Mouse (Mus musculus) liver, embryonic 12.5 days (tissue): ENCODE results near the gene Eif2b1. TPM values are rescaled to one million over a fixed set of nuclear protein-coding genes. Genes with fewer than 3 reads are reported as not detected.

Experiments
- ATAC-seq: fragments of 200-750 bp; cut with Nextera tagmentation; 2 replicates; pipeline ENCODE4 v1.8.0; 2017; ENCODE audit warnings: moderate number of reproducible peaks, mild to moderate bottlenecking, moderate library complexity
- H3K27ac ChIP-seq: fragments of 300-500 bp; sonication (generic); 2 replicates; pipeline ENCODE4 v1.5.1; 2016; ENCODE audit warnings: mild to moderate bottlenecking
- H3K27me3 ChIP-seq: fragments of 300-500 bp; sonication (generic); replicated peaks from 2 replicates; pipeline ENCODE4 v1.6.1; 2016; ENCODE audit warnings: mild to moderate bottlenecking, moderate library complexity
- H3K36me3 ChIP-seq: fragments of 300-500 bp; sonication (generic); 2 replicates; pipeline ENCODE4 v1.6.1; 2016; ENCODE audit warnings: mild to moderate bottlenecking, moderate library complexity
- H3K4me1 ChIP-seq: fragments of 300-500 bp; sonication (generic); 2 replicates; pipeline ENCODE4 v1.6.1; 2016
- H3K4me2 ChIP-seq: fragments of 300-500 bp; sonication (generic); 2 replicates; pipeline ENCODE4 v1.6.1; 2016; ENCODE audit warnings: mild to moderate bottlenecking, moderate library complexity
- H3K4me3 ChIP-seq: fragments of 300-500 bp; sonication (generic); 2 replicates; pipeline ENCODE4 v1.5.1; 2016; ENCODE audit warnings: mild to moderate bottlenecking, moderate library complexity
- H3K9ac ChIP-seq: fragments of 300-500 bp; sonication (generic); 2 replicates; pipeline ENCODE4 v1.6.1; 2016; ENCODE audit warnings: mild to moderate bottlenecking, moderate library complexity
- H3K9me3 ChIP-seq: fragments of 300-500 bp; sonication (generic); replicated peaks from 2 replicates; pipeline ENCODE4 v1.6.1; 2016; ENCODE audit warnings: mild to moderate bottlenecking, moderate library complexity
- WGBS: fragments of 180-500 bp; shearing (Covaris S2); methylation state at CpG from one replicate; pipeline ENCODE4 v1.1.7; 2016; ENCODE audit not compliant: insufficient replicate concordance; 5-methylcytosine and 5-hydroxymethylcytosine counted together
- polyA plus RNA-seq: library from polyadenylated mRNA; unstranded; fragments of >200 nt; fragmentation: Nextera tagmentation; extraction: Ambion mirVana; gene quantifications from 2 replicates; pipeline ENCODE4 v1.2.1, GENCODE M21; 2016

Eif2b1 gene
- polyA plus RNA-seq, 1 experiment from 2014 or later, result 80.1 TPM

DNA sequence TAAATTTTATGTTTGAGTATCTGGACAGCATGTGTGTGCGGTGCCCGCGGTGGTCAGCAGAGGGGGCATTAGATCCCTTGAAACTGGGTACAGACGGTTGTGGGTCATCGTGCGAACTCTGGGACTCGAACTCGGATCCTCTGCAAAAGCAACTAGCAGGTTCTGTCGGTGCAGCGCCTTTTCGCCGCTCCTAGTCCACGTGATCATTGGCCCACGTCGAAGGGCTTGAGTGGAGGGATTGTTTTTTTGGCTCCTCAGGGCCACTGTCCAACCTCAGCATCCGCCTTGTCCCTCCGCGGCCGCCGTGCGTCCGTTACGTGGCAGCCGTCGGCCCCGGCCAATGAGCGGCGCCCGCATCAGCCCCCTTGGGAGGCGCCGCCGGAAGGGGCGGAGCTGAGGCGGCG is 38.5 kb downstream of the Eif2b1 start, which contains the start of gene Tmed2:
Tmed2 (plus strand) TSS at position 313 of the 404 bp plus-strand sequence.
- H3K27me3 ChIP-seq, result 0 out of 2 replicates have a peak, but pooled peaks cover 8% of the 10 kb centered on the region
- H3K4me3 ChIP-seq, result peak within 1 kb of the TSS; percentile 83
- WGBS, result 1% methylated on average over 29 of the region's 35 CpGs
- peak; percentile 93 for ATAC-seq
- no peaks in the 10 kb centered on the region for H3K9me3 ChIP-seq
- H3K4me1 ChIP-seq, result peaks cover 29% of the 10 kb centered on the region
- peak within 1 kb of the TSS; percentile 84 for H3K4me2 ChIP-seq
- peak within 1 kb of the TSS; percentile 96 for H3K9ac ChIP-seq
- H3K27ac ChIP-seq, result peak within 1 kb of the TSS; percentile 90
- peaks cover 32% of the 10 kb centered on the region for H3K36me3 ChIP-seq

DNA sequence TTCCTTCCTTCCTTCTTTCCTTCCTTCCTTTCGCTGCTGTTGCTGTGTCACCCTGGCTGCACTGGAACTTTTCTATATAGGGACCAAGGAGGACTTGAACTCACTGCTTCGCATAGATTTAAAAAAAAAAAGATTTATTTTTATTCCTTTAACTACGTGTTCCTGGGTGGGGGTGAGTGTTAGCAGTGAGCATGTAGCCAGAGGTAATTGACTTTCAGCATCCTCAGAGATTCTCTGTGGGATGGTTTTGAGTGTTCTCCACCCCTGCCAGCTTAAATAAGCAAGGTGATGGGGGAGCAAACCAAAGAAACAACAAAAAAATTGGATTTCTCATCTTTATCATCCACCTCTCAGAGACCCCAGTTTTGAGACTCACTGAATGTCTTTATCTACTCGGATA is 39.0 kb downstream of the Eif2b1 start:
- Histone ChIP-seq H3K4me3 (peak overlapping the region; percentile 83), H3K4me1 (peaks cover 33% of the 10 kb centered on the region), H3K27ac (peak overlapping the region; percentile 77), H3K36me3 (peaks cover 27% of the 10 kb centered on the region), H3K9me3 (no peaks in the 10 kb centered on the region), H3K27me3 (0 out of 2 replicates have a peak, but pooled peaks cover 8% of the 10 kb centered on the region), H3K9ac (peak overlapping the region; percentile 96; the same call in 1 of the 2 replicates), H3K4me2 (peak overlapping the region; percentile 63)
- no peak for ATAC-seq
- WGBS, result 69% methylated on average over 4 of the region's 4 CpGs

DNA sequence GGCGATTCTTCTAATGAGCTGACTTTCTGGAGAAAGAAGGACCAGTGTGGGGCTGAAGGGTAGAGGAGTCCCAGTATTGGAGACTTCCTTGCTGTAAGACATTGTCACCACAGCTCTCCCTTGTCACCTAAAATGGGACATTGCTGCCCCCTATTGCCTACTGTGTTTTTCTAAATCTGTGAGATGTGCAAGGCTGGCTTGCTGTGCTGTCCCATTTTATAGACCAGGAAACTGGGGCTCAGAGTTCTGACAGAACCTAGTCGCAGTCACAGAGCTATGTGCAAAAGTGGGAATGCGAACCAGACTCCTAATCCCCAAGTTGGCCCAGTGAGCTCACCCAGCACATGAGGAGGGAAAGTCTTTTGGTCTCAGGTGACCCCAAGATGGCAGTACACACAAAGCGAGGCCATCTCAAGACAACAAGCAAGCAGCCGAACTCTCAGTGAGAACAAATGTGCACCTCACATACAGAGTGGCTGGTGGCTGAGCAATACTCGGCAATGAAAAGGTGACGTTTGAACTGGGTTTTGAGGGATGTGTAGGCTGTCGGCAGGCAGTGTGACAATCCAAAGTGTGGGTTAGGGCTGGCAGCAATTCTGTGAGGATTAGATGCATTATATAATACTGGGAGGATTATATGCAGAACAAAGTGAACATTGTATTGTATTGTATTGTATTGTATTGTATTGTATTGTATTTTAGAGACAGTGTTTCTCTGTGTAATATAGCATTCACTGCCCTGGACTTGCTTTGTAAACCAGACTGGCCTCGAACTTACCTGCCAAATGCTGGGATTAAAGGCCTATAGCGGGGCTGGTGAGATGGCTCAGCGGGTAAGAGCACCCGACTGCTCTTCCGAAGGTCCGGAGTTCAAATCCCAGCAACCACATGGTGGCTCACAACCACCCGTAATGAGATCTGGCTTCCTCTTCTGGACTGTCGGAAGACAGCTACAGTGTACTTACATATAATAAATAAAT is 39.8 kb downstream of the Eif2b1 start:
- peaks cover 19% of the 10 kb centered on the region for H3K36me3 ChIP-seq
- no peak overlapping the region for H3K4me2 ChIP-seq
- 0 out of 2 replicates have a peak, but pooled peaks cover 8% of the 10 kb centered on the region for H3K27me3 ChIP-seq
- peak overlapping the region; percentile 30; the same call in 1 of the 2 replicates for H3K27ac ChIP-seq
- no peak overlapping the region for H3K4me3 ChIP-seq
- H3K4me1 ChIP-seq, result peaks cover 35% of the 10 kb centered on the region
- H3K9me3 ChIP-seq, result no peaks in the 10 kb centered on the region
- 70% methylated on average over 16 of the region's 16 CpGs for WGBS
- H3K9ac ChIP-seq, result no peak overlapping the region
- ATAC-seq, result no peak

DNA sequence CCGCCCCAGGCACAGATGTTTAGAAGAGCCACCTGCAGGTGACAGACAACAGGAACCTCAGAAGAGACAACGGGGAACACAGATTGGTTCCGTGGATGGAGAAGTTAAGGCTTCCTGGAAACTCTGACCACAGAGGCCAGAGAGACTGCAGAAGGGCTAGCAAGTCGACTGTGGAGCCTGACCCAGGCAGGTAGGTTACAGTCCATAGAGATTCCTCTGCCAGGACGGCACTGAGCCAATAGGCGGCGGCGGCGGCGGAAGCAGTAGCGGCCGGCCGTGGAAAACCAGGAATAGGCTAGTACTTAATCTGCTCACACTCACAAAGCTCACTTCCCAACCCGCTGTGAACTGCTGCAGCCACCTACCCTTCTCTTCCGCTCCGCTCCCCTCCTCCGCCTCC is 42.2 kb downstream of the Eif2b1 start:
- H3K4me1 ChIP-seq, result peaks cover 32% of the 10 kb centered on the region
- peak overlapping the region; percentile 8; the same call in 1 of the 2 replicates for H3K4me3 ChIP-seq
- no peaks in the 10 kb centered on the region for H3K36me3 ChIP-seq
- peak overlapping the region; percentile 48; the same call in 1 of the 2 replicates for H3K9ac ChIP-seq
- peaks cover 27% of the 10 kb centered on the region for H3K27me3 ChIP-seq
- H3K4me2 ChIP-seq, result peak overlapping the region; percentile 47
- WGBS, result 8% methylated on average over 17 of the region's 17 CpGs
- ATAC-seq, result no peak
- no peak overlapping the region for H3K27ac ChIP-seq
- H3K9me3 ChIP-seq, result no peaks in the 10 kb centered on the region

DNA sequence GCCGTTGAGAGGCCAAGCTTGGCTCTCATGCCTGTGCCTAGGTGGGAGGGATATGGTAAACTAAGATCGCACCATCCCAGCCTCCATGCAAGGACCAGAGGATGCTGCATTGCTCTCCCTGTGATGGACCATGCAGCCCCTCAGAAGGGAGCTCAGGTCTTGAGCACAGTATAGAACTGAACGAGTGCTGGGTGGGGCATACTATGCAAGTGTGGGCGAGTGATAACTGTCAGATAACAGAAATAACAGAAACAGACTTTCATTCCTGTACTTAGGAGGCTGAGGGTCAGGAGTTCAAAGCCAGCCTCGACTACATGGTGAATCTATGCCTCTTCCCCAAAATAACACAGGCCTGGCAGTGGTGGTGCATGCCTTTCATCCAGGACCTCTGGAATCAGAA is 43.9 kb downstream of the Eif2b1 start:
- 40% methylated on average over 5 of the region's 5 CpGs for WGBS

DNA sequence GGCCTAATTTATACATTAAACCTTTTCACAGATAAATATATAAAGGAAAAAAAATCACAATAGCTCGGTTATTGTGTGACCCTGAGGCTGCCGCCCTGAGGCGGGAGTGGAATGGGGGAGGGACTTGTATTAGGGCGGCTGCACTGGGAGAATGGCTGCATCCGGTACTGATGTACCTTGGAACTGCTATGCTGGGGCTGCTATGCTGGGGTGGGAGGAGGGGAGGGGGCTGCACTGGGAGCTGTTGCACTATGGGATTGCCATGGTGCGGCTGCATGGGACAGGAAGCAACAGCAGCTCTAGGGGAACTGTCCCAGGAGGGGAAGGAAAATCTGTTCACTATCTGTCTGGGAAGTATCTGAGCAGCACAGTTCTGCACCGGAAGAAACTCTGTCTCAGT is 46.5 kb downstream of the Eif2b1 start:
- Histone ChIP-seq H3K4me2 (no peak overlapping the region), H3K4me1 (peaks cover 62% of the 10 kb centered on the region), H3K27ac (0 out of 2 replicates have a peak overlapping the region, but pooled peaks have one; percentile 37)

More for the DNA sequence above, 43.9 kb downstream of the Eif2b1 start:
- Histone ChIP-seq H3K4me1 (peaks cover 47% of the 10 kb centered on the region), H3K9ac (no peak overlapping the region), H3K27ac (no peak overlapping the region), H3K9me3 (no peaks in the 10 kb centered on the region), H3K4me2 (no peak overlapping the region), H3K36me3 (no peaks in the 10 kb centered on the region), H3K27me3 (peaks cover 45% of the 10 kb centered on the region), H3K4me3 (no peak overlapping the region)
- ATAC-seq, result no peak; the same call in 1 of the 2 replicates

DNA sequence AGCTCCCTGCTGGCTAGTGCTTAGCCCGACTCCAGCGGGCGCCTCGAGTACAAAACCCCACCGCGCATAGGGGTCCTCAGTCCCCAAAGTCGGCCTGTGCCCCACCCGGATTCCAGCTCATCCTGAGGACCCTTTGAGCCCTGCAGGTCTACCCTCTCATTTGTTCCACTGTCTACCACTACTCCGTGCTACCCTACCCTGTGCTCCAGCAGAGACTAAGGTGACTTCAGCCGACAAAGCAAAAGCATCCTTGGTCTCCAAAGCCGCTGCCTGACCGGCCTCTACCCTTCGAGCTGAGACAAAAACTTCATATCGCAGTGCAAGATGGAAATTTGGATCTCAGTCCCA is 47.4 kb downstream of the Eif2b1 start:
- Histone ChIP-seq H3K4me2 (peak overlapping the region; percentile 90), H3K9me3 (no peaks in the 10 kb centered on the region), H3K4me1 (peaks cover 55% of the 10 kb centered on the region), H3K4me3 (peak overlapping the region; percentile 66), H3K27ac (peak overlapping the region; percentile 52), H3K36me3 (no peaks in the 10 kb centered on the region), H3K27me3 (peaks cover 60% of the 10 kb centered on the region), H3K9ac (peak overlapping the region; percentile 65)
- no peak; the same call in 1 of the 2 replicates for ATAC-seq
- 17% methylated on average over 14 of the region's 14 CpGs for WGBS

More for the DNA sequence above, 46.5 kb downstream of the Eif2b1 start:
- H3K4me3 ChIP-seq, result no peak overlapping the region
- H3K27me3 ChIP-seq, result peaks cover 66% of the 10 kb centered on the region
- no peaks in the 10 kb centered on the region for H3K9me3 ChIP-seq
- WGBS, result 17% methylated on average over 7 of the region's 7 CpGs
- no peak overlapping the region for H3K9ac ChIP-seq
- no peaks in the 10 kb centered on the region for H3K36me3 ChIP-seq
- 0 out of 2 replicates have a peak, but pooled peaks have one; percentile 27 for ATAC-seq

DNA sequence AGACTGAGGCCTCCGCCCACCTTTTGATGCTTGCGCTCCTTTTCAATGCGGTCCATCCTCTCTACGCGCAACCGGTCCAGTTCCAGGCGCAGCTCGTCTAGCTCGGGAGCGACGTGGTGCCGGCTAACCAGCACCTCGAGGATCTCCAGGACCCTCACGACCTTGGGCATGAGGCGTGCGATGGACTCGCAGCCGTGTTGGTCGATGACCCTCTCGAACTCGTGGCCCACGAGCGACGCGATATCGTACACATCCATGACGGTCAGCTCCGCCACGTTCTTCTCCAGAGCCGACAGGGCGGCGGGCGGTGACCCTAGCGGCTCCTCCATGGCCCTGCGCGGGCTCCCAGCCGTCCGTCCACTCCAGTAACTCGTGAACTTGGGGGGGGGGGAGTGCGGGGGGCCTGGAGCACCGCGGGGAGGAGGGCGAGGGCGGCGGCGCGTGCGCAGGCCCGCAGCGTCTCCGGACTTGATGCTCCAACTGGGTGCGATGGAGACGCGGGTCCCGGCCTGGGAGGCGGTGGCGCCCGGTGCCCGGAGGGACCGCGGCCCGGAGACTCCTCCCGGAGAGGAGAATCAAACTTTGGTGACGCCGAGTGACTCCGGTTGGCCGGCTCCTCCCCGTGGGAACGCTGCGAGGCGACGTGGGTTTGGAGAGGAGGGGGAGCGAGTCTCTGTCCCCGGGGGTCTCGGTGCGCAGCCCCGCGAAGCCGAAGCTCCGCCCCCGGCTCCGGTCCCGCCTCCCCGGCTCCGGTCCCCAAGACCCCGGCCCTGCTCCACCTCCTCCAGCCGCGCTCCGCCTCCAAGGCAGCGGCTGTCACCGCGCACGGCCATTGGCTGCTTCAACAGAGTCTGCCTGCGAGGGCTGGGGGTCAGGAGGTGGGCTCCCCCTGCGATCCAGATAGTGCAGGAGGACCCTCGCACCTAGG is 48.0 kb downstream of the Eif2b1 start, which contains the start of gene Rilpl1:
Rilpl1 (minus strand) TSS at position 737 of the 928 bp plus-strand sequence.
- no peaks in the 10 kb centered on the region for H3K36me3 ChIP-seq
- H3K4me2 ChIP-seq, result peak within 1 kb of the TSS; percentile 90
- 1% methylated on average over 89 of the region's 96 CpGs for WGBS
- peaks cover 58% of the 10 kb centered on the region for H3K27me3 ChIP-seq
- peak within 1 kb of the TSS; percentile 65 for H3K9ac ChIP-seq
- peak within 1 kb of the TSS; percentile 52 for H3K27ac ChIP-seq
- H3K4me3 ChIP-seq, result peak within 1 kb of the TSS; percentile 66
- ATAC-seq, result peak; percentile 55
- H3K4me1 ChIP-seq, result peaks cover 54% of the 10 kb centered on the region
- no peaks in the 10 kb centered on the region for H3K9me3 ChIP-seq

DNA sequence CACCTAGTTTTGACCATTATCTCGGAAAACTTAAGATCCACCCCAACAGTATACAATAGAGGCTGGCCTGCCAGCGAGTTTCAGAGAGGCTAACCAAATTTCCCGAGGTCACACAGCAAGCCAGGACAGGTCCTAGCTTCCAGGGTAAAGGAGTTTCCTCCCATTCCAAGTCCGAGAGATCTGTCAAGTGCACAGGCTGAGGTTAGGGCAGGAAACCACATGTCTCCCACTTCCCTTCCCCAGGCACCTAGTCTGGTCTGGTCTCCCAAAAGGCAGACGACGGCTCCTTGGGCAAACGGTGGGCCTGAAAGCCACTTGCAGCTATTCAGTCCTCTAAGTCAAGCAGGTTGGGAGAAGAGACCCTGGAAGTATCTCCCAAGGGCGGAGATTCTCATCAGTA is 49.2 kb downstream of the Eif2b1 start:
- no peak overlapping the region for H3K9ac ChIP-seq
- no peak for ATAC-seq

DNA sequence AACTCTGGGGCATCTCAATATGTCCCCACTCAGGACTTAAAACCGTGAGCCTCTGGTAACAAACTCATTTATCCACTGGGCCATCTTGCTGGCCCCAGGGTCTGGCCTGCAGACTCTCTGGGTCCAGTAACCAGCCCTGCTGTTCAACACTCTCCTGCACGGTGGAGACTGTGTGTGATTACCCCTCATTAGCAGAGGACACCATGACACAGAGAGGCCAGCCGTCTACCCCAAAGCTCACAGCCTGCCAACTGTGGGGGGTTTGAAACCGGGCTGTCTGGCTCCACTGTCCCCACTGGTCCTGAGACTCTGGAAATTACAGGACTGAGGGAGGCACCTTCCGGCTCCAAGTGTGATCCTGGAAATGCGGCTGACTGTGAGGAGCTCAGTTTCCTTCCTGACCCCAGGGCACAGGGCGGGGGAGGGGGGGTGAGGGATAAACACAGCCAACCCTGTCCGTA is 49.7 kb downstream of the Eif2b1 start:
- H3K9ac ChIP-seq, result no peak overlapping the region
- 17% methylated on average over 8 of the region's 8 CpGs for WGBS

More for the DNA sequence above, 49.2 kb downstream of the Eif2b1 start:
- H3K4me3 ChIP-seq, result peak overlapping the region; percentile 66; the same call in 1 of the 2 replicates
- 20% methylated on average over 8 of the region's 8 CpGs for WGBS
- no peaks in the 10 kb centered on the region for H3K36me3 ChIP-seq
- peaks cover 45% of the 10 kb centered on the region for H3K4me1 ChIP-seq
- peak overlapping the region; percentile 90 for H3K4me2 ChIP-seq
- no peaks in the 10 kb centered on the region for H3K9me3 ChIP-seq
- no peak overlapping the region for H3K27ac ChIP-seq
- H3K27me3 ChIP-seq, result peaks cover 58% of the 10 kb centered on the region

DNA sequence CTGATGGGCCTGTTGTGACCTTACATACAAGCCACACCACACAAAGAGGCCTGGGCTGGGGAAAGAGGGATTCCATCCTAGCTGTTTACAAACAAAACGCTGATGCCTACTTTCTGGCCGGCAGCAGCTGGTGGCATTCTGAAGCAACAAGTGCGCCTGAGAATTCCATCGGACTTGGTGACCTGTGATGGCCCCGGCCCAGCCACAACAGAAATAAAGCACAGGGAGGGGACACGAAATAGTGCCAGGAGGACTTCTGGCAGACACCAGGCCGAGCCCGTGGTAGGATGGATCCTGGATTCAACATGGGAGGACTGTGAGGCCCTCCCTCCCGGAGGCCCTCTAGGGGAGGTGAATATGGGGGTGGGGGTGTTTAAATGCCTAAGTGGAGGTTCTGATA is 50.1 kb downstream of the Eif2b1 start:
- H3K4me2 ChIP-seq, result peak overlapping the region; percentile 90
- no peak overlapping the region for H3K9ac ChIP-seq
- H3K36me3 ChIP-seq, result peaks cover under 1% of the 10 kb centered on the region; the same call in 1 of the 2 replicates
- H3K4me1 ChIP-seq, result peaks cover 41% of the 10 kb centered on the region
- ATAC-seq, result no peak
- no peak overlapping the region for H3K27ac ChIP-seq
- peaks cover 58% of the 10 kb centered on the region for H3K27me3 ChIP-seq
- H3K4me3 ChIP-seq, result no peak overlapping the region
- WGBS, result 49% methylated on average over 9 of the region's 9 CpGs
- H3K9me3 ChIP-seq, result no peaks in the 10 kb centered on the region

More for the DNA sequence above, 49.7 kb downstream of the Eif2b1 start:
- ATAC-seq, result no peak
- Histone ChIP-seq H3K27ac (0 out of 2 replicates have a peak overlapping the region, but pooled peaks have one; percentile 2), H3K4me3 (no peak overlapping the region), H3K27me3 (peaks cover 58% of the 10 kb centered on the region), H3K36me3 (no peaks in the 10 kb centered on the region), H3K4me1 (peaks cover 41% of the 10 kb centered on the region), H3K9me3 (no peaks in the 10 kb centered on the region), H3K4me2 (peak overlapping the region; percentile 90)
